Mouse (Mus musculus) Muller cell, postnatal 12 days (primary cell): ENCODE data around the gene Mboat2.

ENCODE experiments used
- DNase-seq: peaks from one replicate; pipeline ENCODE4 v3.0.0-alpha.2; 2015; ENCODE audit errors: inconsistent ontology term

The Mboat2 gene

GRCm38 (mm10) chr12:24947065-24947464, 116.4 kb downstream of the Mboat2 start:
- no peak for DNase-seq

GRCm38 (mm10) chr12:24948344-24948743, 117.7 kb downstream of the Mboat2 start:
- peak; percentile 12 for DNase-seq

- DNase-seq: no peak
These were observed 119.8 kb downstream of the Mboat2 start for GRCm38 (mm10) chr12:24950376-24951046.

- peak; percentile 42 for DNase-seq
These were observed 121.5 kb downstream of the Mboat2 start for GRCm38 (mm10) chr12:24952147-24952546.

GRCm38 (mm10) chr12:24955137-24955536, 124.5 kb downstream of the Mboat2 start:
- DNase-seq: no peak

- DNase-seq: no peak
These were observed 127.8 kb downstream of the Mboat2 start for GRCm38 (mm10) chr12:24958526-24958925.

- no peak for DNase-seq
These were observed 131.1 kb downstream of the Mboat2 start for GRCm38 (mm10) chr12:24961821-24962220.

- DNase-seq: no peak
These were observed 131.8 kb downstream of the Mboat2 start for GRCm38 (mm10) chr12:24962362-24962967.

GRCm38 (mm10) chr12:24963393-24964022, 132.8 kb downstream of the Mboat2 start:
- no peak for DNase-seq

- DNase-seq: peak; percentile 12
These were observed 134.7 kb downstream of the Mboat2 start for GRCm38 (mm10) chr12:24965406-24965805.

- DNase-seq: no peak
These were observed 135.4 kb downstream of the Mboat2 start for GRCm38 (mm10) chr12:24966046-24966445.

GRCm38 (mm10) chr12:24971490-24972200, 141.0 kb downstream of the Mboat2 start:
- no peak for DNase-seq

- no peak for DNase-seq
These were observed 142.0 kb downstream of the Mboat2 start for GRCm38 (mm10) chr12:24972371-24973350.

GRCm38 (mm10) chr12:24973586-24973985, 142.9 kb downstream of the Mboat2 start:
- DNase-seq: no peak

- peak; percentile 96 for DNase-seq
These were observed 143.9 kb downstream of the Mboat2 start, which contains the start of gene Kidins220 for GRCm38 (mm10) chr12:24974446-24975114. Kidins220 (plus strand) TSS chr12:24974925.

- DNase-seq: no peak
These were observed 144.5 kb downstream of the Mboat2 start for GRCm38 (mm10) chr12:24975115-24975733.

GRCm38 (mm10) chr12:24985226-24985625, 154.5 kb downstream of the Mboat2 start:
- no peak for DNase-seq

GRCm38 (mm10) chr12:24995350-24995749, 164.7 kb downstream of the Mboat2 start:
- no peak for DNase-seq

- DNase-seq: no peak
These were observed 174.7 kb downstream of the Mboat2 start for GRCm38 (mm10) chr12:25005350-25005749.

- no peak for DNase-seq
These were observed 179.3 kb downstream of the Mboat2 start for GRCm38 (mm10) chr12:25009957-25010356.
